ENCODE assay signal across 8 mouse cellular contexts in the genomic region with DNA sequence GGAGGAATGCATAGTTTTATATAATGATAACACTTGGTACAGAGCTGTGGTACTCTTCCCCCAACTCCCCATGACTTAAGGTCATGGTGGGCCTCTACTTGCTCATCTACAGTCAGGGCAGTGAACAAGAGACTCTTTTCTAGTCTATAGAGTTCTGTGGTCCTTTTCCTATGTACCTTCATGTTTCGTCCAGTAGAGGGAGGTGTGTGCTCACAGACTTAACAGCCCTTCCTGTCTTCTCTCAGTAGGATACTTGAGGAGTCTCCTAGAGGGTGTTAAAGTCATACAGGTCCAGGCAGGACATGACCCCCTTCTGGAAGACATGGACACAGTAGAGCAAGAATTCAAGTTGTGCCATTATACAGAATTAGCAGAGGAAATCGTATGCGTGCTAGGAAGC.
DNase-seq lines count a peak whose midpoint lies in the region; ATAC-seq lines count a peak whose summit lies in the region.

No protein-coding gene starts in this region.

- ATAC-seq in hindbrain, embryonic 13.5 days (ENCODE audit: low FRiP score): peak; percentile 43; the same call in 1 of the 2 replicates
- 0 out of 2 replicates have a peak, but pooled peaks have one; percentile 61 for ATAC-seq in lung, embryonic 15.5 days (ENCODE audit: borderline replicate concordance, extremely low read depth, low FRiP score, low TSS enrichment)

- no peak overlapping the region for H3K27ac ChIP-seq in hindbrain, embryonic 13.5 days
- no peak overlapping the region for H3K27ac ChIP-seq in lung, embryonic 15.5 days

- H3K36me3 ChIP-seq in hindbrain, embryonic 13.5 days: no peaks in the 10 kb centered on the region
- no peaks in the 10 kb centered on the region for H3K36me3 ChIP-seq in lung, embryonic 15.5 days

- no peak overlapping the region for H3K4me2 ChIP-seq in hindbrain, embryonic 13.5 days
- no peak overlapping the region for H3K4me2 ChIP-seq in lung, embryonic 15.5 days

- no peaks in the 10 kb centered on the region for H3K27me3 ChIP-seq in hindbrain, embryonic 13.5 days
- no peaks in the 10 kb centered on the region for H3K27me3 ChIP-seq in lung, embryonic 15.5 days

- H3K9ac ChIP-seq in hindbrain, embryonic 13.5 days: no peak overlapping the region
- no peak overlapping the region for H3K9ac ChIP-seq in lung, embryonic 15.5 days

- no peaks in the 10 kb centered on the region for H3K9me3 ChIP-seq in hindbrain, embryonic 13.5 days
- no peaks in the 10 kb centered on the region for H3K9me3 ChIP-seq in lung, embryonic 15.5 days

- H3K4me1 ChIP-seq in hindbrain, embryonic 13.5 days (replicated peaks): no peaks in the 10 kb centered on the region
- H3K4me1 ChIP-seq in lung, embryonic 15.5 days: 0 out of 2 replicates have a peak, but pooled peaks cover under 1% of the 10 kb centered on the region

- DNase-seq in adrenal gland, postnatal 10 days: peak; percentile 35
- DNase-seq in adrenal gland, adult 2 months: no peak
- peak; percentile 56 for DNase-seq in right cerebral cortex, adult 18-20 months
- DNase-seq in right cerebral cortex, postnatal 14 days: no peak
- DNase-seq in spleen, adult 12 weeks (ENCODE audit: low spot score): no peak
- no peak for DNase-seq in testis, postnatal 14 days (ENCODE audit: low spot score)

- WGBS in hindbrain, embryonic 13.5 days: 54% methylated on average over 3 of the region's 3 CpGs
- 48% methylated on average over 3 of the region's 3 CpGs for WGBS in lung, embryonic 15.5 days

- no peak overlapping the region for H3K4me3 ChIP-seq in hindbrain, embryonic 13.5 days
- no peak overlapping the region for H3K4me3 ChIP-seq in lung, embryonic 15.5 days

Comparison
In these comparisons a context has a peak if more than half of its experiments do, and no peak if none do; other contexts are left out.
1. DNase-seq: peak in adrenal gland, postnatal 10 days (single experiment) and right cerebral cortex, adult 18-20 months (single experiment); none in adrenal gland, adult 2 months (single experiment), right cerebral cortex, postnatal 14 days (single experiment), spleen, adult 12 weeks (single experiment) and testis, postnatal 14 days (single experiment).